Mouse (Mus musculus): ENCODE measurements around the gene Wdr77.
"Not testable (repeated sequence)": the region's sequence is repeated elsewhere in the genome, so short reads cannot be mapped to it uniquely, and the experiment has no call there.

The Wdr77 gene

GRCm38 (mm10) chr3:105958974-105959580 is at the start of gene Wdr77:
TSS of gene Wdr77 (plus strand) at chr3:105959369.
- in situ Hi-C loops (cut with MseI, MboI), result no loop called here

DNA sequence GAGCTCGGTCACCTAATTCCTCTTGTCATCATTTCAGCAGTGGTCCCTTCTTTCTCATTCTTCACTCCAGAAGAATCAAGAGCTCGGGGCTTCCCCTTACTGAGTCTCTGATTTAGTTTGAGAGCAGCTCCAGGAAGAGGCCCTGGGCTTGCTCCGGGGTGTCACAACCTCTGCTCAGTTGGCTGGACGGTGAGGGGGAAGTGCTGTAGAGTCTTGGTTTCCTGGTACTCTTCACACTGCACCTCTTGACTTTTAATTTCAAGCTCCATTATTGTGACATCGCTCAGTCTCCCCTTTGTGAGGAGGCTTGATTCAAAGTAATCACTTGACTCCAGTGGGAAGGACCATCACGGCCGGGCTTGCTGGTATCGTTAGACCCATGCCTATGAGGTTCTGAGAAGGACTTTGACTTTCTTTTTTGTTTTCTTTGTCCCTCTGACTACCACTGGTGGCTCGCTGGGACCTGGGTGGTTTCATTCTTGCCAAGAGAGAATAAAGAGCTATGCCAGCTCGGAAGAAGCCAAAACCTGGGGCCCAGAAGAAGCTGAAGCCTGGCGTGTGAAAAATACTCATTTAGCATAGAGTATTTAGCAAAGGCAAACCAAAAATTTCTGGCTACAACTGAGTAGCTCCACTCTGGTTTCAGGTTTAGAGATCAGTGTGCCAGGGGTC is 48.5 kb upstream of the Wdr77 start:
- in situ Hi-C loops (cut with MseI, MboI), result no loop called here

DNA sequence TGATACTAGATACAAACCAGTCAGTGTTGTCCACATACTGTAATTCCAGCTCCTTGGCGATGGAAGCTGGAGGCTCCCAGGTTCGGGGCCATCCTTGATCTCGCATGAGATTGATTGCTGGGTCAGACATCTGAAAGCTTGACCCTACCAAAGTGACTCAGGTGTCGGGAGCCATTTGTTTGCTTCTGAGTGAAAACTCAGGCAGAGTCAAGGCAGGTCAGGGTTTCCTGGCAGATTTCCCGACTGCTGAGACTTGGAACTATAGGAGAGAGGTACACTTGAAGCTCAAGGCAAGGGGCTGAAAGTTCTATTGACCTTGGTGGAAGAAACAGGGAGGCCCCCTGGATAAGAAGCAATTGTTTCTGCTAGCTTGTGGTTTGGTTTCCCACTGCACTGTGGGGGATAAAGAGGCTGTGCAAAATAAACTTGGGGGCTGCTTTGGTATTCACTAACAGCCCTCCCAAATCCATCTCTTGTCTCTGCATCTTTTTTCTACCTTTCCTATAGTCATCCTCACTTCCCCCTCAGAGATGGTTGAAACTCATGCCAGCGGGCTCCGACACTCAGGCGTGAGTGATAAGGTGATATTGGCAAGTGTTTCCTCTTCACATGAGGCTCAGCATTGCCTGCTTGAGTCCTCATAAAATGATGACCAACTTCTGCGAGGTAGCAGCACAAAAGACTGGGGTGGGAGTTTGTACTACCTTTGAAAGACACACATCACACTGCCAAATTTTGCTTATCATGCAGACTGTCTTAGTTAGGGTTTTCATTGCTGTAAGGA is 46.9 kb upstream of the Wdr77 start:
- in situ Hi-C loops (cut with MseI, MboI), result no loop called here

- in situ Hi-C loops (cut with MseI, MboI), result no loop called here
These were observed 45.1 kb upstream of the Wdr77 start for GRCm38 (mm10) chr3:105913839-105914681.

DNA sequence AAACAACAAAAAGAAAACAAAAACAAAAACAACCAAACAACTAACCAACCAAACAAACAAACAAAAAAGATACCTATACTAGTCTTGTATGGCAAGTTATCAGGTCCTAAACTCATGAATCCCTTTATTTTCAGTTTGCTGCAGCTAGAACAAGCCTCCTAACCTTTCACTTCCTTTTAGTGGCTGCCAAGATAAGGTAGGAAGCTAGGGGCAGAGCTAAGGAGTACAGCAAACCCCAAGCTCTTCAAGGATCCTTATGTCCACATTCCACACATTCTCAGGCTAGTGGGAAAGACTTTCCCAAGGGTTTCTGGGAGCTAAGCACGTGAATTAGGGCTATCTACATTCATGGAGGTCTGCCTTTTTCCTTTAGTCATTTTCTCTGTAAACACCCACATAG is 43.9 kb upstream of the Wdr77 start:
- in situ Hi-C loops (cut with MseI, MboI), result no loop called here

- in situ Hi-C loops (cut with MseI, MboI), result not testable (repeated sequence)
These were observed 42.7 kb upstream of the Wdr77 start for GRCm38 (mm10) chr3:105916455-105916854.

GRCm38 (mm10) chr3:105917656-105918354 is 41.4 kb upstream of the Wdr77 start:
- in situ Hi-C loops (cut with MseI, MboI), result no loop called here

DNA sequence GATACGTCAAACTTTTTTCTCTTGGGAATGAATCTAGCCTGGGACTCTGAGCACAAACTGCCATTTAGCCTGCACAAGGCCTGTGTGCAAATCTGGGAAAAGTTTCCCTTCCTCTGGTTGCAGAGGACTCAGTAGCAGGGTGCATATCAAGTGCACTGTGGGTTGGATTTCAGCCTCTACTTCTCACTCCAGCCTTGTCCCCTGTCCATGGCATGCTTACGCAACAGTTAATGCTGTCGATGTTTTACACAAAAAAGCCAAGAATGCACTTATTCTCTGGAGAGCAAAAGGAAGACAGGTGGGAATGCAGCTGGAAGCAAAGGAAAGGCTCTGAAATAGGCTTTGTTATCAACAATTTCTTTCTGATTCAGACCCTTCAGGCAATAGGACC is 40.8 kb upstream of the Wdr77 start:
- in situ Hi-C loops (cut with MseI, MboI), result no loop called here

- in situ Hi-C loops (cut with MseI, MboI), result not testable (repeated sequence)
These were observed 38.4 kb upstream of the Wdr77 start for GRCm38 (mm10) chr3:105920743-105921142.

GRCm38 (mm10) chr3:105921959-105922358 is 37.2 kb upstream of the Wdr77 start:
- in situ Hi-C loops (cut with MseI, MboI), result no loop called here

DNA sequence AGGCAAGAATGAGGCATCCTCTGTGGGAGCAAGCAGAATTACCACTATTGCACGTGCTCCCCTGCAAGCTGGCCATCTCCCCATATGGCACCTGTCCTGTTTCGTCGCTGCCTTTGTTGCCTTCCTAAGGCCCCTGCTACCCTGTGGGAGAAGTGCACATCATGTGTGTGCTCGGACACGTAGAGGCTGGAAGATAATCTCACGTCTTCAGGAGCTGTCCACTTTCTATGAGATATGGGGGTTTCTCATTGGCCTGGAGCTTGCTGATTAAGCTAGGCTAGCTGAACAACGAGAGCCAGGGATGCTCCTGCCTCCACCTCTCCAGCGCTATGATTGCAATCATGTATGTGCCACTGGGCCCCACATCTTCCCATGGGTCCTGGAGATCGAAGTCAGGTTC is 34.6 kb upstream of the Wdr77 start:
- in situ Hi-C loops (cut with MseI, MboI), result no loop called here

DNA sequence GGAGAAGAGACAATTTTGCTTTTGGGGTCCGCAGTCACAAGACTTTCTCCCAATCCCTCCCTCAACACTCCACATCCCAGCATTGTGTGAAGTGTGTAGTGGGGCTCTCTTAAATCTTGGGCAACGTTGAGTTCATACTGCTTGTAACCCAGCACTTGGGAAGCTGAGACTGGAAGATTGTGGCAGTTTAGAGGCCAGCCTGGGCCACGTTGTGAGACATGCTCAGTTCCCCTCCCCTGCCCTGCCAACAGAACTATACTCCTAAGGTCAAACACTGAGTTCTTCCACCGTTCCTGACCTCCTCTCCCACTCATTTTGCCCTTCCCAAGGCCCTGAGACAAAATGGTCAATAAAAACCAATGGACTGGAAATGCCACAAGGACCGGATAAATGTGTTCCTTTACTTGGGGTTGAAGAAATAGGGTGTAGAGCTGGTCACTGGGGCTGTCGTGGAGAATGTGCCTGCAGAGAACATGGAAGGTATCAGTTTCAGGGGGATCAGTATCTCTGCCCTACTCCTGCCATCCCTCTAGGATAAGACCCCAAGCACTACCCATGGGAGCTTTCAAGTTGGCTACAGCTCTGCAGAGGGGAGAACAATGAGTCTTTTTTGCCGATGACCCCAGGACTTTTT is 31.5 kb upstream of the Wdr77 start:
- in situ Hi-C loops (cut with MseI, MboI), result no loop called here

GRCm38 (mm10) chr3:105928195-105928569 is 31.0 kb upstream of the Wdr77 start:
- in situ Hi-C loops (cut with MseI, MboI), result no loop called here

- in situ Hi-C loops (cut with MseI, MboI), result no loop called here
These were observed 30.4 kb upstream of the Wdr77 start for GRCm38 (mm10) chr3:105928781-105929180.

DNA sequence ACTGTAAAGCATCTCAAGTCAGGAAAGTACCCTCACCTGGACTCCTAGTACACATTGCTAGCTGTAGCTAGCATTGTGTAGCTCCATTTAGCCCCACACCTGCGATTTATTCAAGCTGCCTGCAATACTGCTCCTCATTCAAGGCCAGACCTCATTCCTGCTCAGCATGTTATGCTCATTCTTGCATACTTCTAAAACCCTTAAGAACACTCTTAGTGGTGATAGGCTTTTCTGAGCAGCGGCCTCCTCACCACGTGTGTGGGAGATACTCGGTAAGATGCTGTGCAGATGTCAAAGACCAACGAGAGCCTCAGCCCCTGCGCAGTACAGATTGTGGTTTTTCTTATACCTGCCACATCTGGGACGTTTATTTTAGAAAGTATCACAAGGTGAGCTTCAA is 29.3 kb upstream of the Wdr77 start:
- in situ Hi-C loops (cut with MseI, MboI), result no loop called here

GRCm38 (mm10) chr3:105931095-105931494 is 28.1 kb upstream of the Wdr77 start:
- in situ Hi-C loops (cut with MseI, MboI), result no loop called here

GRCm38 (mm10) chr3:105932240-105933071 is 26.7 kb upstream of the Wdr77 start, which contains the start of gene I830077J02Rik:
TSS of gene I830077J02Rik (minus strand) at chr3:105932664.
- in situ Hi-C loops (cut with MseI, MboI), result no loop called here

DNA sequence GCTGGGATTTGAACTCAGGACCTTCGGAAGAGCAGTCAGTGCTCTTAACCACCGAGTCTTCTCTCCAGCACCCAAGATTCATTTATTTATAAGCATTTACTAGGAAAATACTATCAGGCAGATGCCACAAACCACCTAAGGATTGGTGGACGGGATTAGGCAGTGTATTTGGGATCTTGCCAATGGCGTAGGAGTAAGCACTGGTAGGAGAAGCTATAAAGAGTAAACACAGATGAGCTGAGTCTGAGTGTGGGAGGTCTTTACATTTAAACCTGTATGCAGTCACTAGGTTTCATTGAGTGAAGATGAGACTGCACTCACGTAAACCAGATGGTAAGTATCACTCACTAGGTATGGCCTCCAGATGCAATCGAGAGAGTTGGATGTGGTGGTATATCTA is 25.2 kb upstream of the Wdr77 start:
- in situ Hi-C loops (cut with MseI, MboI), result no loop called here

GRCm38 (mm10) chr3:105935033-105935432 is 24.1 kb upstream of the Wdr77 start:
- in situ Hi-C loops (cut with MseI, MboI), result no loop called here

- in situ Hi-C loops (cut with MseI, MboI), result no loop called here
These were observed 23.1 kb upstream of the Wdr77 start for GRCm38 (mm10) chr3:105936111-105936510.

Data from mouse trophoblast stem cell (cell line).